Mouse (Mus musculus): ENCODE measurements at regions not wholly inside any gene's neighbourhood (a gene's known extent, or its start where the extent isn't known, plus 50 kb on each side); places are given as distances from the start of the nearest gene placed in this dataset.

DNA sequence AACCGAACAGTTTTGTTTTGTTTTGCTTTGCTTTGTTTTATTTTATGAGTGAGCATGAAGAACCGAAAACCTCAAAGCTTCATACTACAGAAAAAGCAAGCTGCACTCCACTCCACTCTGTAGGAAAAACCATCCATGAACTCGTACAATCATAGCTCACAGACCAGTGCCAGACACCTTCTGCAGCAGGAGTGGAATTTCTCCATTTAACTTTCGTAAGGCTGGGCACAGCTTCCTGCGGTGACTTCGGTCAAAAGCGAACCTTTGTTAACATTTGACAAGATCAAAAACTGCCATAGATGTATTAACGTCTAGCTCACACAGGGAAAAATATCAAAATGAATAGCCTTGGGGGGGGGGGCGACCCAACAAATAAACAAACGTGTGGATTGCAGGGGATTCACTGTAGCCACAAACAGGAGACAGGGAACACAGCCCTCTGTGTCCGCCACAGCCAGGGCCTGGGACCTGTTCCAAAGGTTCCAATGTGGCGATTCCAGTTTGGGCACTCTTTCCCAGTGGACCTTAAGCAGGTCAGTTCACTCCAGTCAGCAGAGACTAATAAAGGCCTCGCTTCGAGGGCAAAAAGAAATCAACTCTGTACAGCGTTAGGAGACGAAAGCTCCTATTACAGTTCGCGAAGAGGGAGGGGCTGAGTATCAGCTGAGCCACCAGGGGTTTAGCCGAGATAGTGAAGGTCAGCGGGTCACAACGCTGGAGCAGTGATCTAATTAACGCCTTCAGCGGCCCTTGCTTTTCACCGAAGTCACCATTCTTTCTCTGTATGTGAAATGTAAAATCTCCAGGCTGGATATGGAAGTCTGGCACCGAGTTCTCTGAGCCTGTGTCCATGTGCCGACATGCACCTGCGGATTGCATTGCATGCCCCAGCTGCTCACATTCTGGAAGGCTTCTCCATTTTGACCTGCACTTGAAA lies 135.4 kb upstream of the Ankrd55 start:
- Histone ChIP-seq H3K4me3 (ENCODE audit: low read depth, low read length) (peak overlapping the region; percentile 2), H3K27ac (ENCODE audit: insufficient read depth, low read depth, low read length) (no peak overlapping the region), H3K36me3 (ENCODE audit: control insufficient read depth, insufficient read depth, low read length) (no peaks in the 10 kb centered on the region)

GRCm38 (mm10) chr13:112153681-112154127 lies 134.5 kb upstream of the Ankrd55 start:
- H3K36me3 ChIP-seq (ENCODE audit: control insufficient read depth, insufficient read depth, low read length), result no peaks in the 10 kb centered on the region
- WGBS, result 11% methylated on average over 4 of the region's 4 CpGs
- no peak overlapping the region for H3K27ac ChIP-seq (ENCODE audit: insufficient read depth, low read depth, low read length)

More for the DNA sequence above, 135.4 kb upstream of the Ankrd55 start:
- no peak for TF ChIP-seq POLR2A (IDR thresholded peaks at IDR 0.05; ENCODE audit: low read depth, low read length)
- peaks cover 10% of the 10 kb centered on the region; the same call in 1 of the 2 replicates for H3K4me1 ChIP-seq (ENCODE audit: control insufficient read depth, insufficient read depth, insufficient read length, low read length)
- WGBS, result 23% methylated on average over 27 of the region's 27 CpGs
- no peaks in the 10 kb centered on the region for H3K27me3 ChIP-seq (ENCODE audit: control insufficient read depth, insufficient read depth, low read length)

GRCm38 (mm10) chr13:112159430-112160172 lies 128.7 kb upstream of the Ankrd55 start:
- WGBS, result 76% methylated on average over 9 of the region's 9 CpGs
- TF ChIP-seq CTCF (IDR thresholded peaks at IDR 0.05; ENCODE audit: extremely low read depth, insufficient read length, insufficient replicate concordance, low read depth, low read length) (no peak), POLR2A (IDR thresholded peaks at IDR 0.05; ENCODE audit: low read depth, low read length) (no peak)
- Histone ChIP-seq H3K4me1 (ENCODE audit: control insufficient read depth, insufficient read depth, insufficient read length, low read length) (no peaks in the 10 kb centered on the region), H3K27ac (ENCODE audit: insufficient read depth, low read depth, low read length) (no peak overlapping the region), H3K27me3 (ENCODE audit: control insufficient read depth, insufficient read depth, low read length) (no peaks in the 10 kb centered on the region), H3K4me3 (ENCODE audit: low read depth, low read length) (no peak overlapping the region), H3K36me3 (ENCODE audit: control insufficient read depth, insufficient read depth, low read length) (no peaks in the 10 kb centered on the region)

More at GRCm38 (mm10) chr13:112153681-112154127, 134.5 kb upstream of the Ankrd55 start:
- Histone ChIP-seq H3K27me3 (ENCODE audit: control insufficient read depth, insufficient read depth, low read length) (no peaks in the 10 kb centered on the region), H3K4me3 (ENCODE audit: low read depth, low read length) (no peak overlapping the region), H3K4me1 (ENCODE audit: control insufficient read depth, insufficient read depth, insufficient read length, low read length) (peaks cover 10% of the 10 kb centered on the region; the same call in 1 of the 2 replicates)
- TF ChIP-seq CTCF (IDR thresholded peaks at IDR 0.05; ENCODE audit: extremely low read depth, insufficient read length, insufficient replicate concordance, low read depth, low read length) (no peak), POLR2A (IDR thresholded peaks at IDR 0.05; ENCODE audit: low read depth, low read length) (no peak)

DNA sequence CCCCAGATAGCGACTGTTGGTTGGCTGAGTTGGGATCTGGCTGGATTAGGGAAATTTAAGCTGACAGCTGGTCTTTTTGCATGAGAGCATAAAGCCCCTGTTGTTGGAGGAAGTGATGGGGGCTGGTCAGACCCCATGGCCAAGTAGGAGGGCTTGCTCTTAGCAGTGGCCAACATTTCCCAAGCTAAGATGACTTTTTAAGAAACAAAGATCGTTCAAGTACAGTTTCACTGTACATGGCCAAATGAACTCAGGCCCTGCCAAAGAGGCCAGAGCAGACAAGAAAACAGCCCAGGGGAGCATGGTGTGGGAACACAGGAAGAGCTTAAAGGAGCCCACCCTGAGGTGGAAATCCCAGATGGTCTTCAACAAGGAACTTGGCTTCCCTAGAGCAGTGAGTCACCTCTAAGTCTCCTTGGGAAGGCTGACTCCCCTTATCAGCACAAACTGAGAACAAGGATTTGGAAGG lies 128.0 kb upstream of the Ankrd55 start:
- TF ChIP-seq CTCF (IDR thresholded peaks at IDR 0.05; ENCODE audit: extremely low read depth, insufficient read length, insufficient replicate concordance, low read depth, low read length) (no peak), POLR2A (IDR thresholded peaks at IDR 0.05; ENCODE audit: low read depth, low read length) (no peak)
- Histone ChIP-seq H3K27me3 (ENCODE audit: control insufficient read depth, insufficient read depth, low read length) (no peaks in the 10 kb centered on the region), H3K4me1 (ENCODE audit: control insufficient read depth, insufficient read depth, insufficient read length, low read length) (no peaks in the 10 kb centered on the region), H3K27ac (ENCODE audit: insufficient read depth, low read depth, low read length) (no peak overlapping the region), H3K4me3 (ENCODE audit: low read depth, low read length) (no peak overlapping the region), H3K36me3 (ENCODE audit: control insufficient read depth, insufficient read depth, low read length) (no peaks in the 10 kb centered on the region)
- 77% methylated on average over 2 of the region's 2 CpGs for WGBS

GRCm38 (mm10) chr13:112160726-112161125 lies 127.5 kb upstream of the Ankrd55 start:
- Histone ChIP-seq H3K27me3 (ENCODE audit: control insufficient read depth, insufficient read depth, low read length) (no peaks in the 10 kb centered on the region), H3K36me3 (ENCODE audit: control insufficient read depth, insufficient read depth, low read length) (no peaks in the 10 kb centered on the region), H3K27ac (ENCODE audit: insufficient read depth, low read depth, low read length) (no peak overlapping the region), H3K4me1 (ENCODE audit: control insufficient read depth, insufficient read depth, insufficient read length, low read length) (no peaks in the 10 kb centered on the region), H3K4me3 (ENCODE audit: low read depth, low read length) (no peak overlapping the region)
- WGBS, result 85% methylated on average over 2 of the region's 2 CpGs
- TF ChIP-seq POLR2A (IDR thresholded peaks at IDR 0.05; ENCODE audit: low read depth, low read length), result no peak
- no peak for TF ChIP-seq CTCF (IDR thresholded peaks at IDR 0.05; ENCODE audit: extremely low read depth, insufficient read length, insufficient replicate concordance, low read depth, low read length)

- Histone ChIP-seq H3K36me3 (ENCODE audit: control insufficient read depth, insufficient read depth, low read length) (no peaks in the 10 kb centered on the region), H3K27me3 (ENCODE audit: control insufficient read depth, insufficient read depth, low read length) (no peaks in the 10 kb centered on the region), H3K4me1 (ENCODE audit: control insufficient read depth, insufficient read depth, insufficient read length, low read length) (no peaks in the 10 kb centered on the region), H3K4me3 (ENCODE audit: low read depth, low read length) (no peak overlapping the region), H3K27ac (ENCODE audit: insufficient read depth, low read depth, low read length) (no peak overlapping the region)
- TF ChIP-seq CTCF (IDR thresholded peaks at IDR 0.05; ENCODE audit: extremely low read depth, insufficient read length, insufficient replicate concordance, low read depth, low read length) (no peak), POLR2A (IDR thresholded peaks at IDR 0.05; ENCODE audit: low read depth, low read length) (no peak)
- WGBS, result 70% methylated on average over 2 of the region's 2 CpGs
Measured at GRCm38 (mm10) chr13:112161886-112162285, 126.4 kb upstream of the Ankrd55 start.

GRCm38 (mm10) chr13:112165921-112166320 lies 122.3 kb upstream of the Ankrd55 start:
- 58% methylated on average over 2 of the region's 2 CpGs for WGBS
- Histone ChIP-seq H3K27me3 (ENCODE audit: control insufficient read depth, insufficient read depth, low read length) (no peaks in the 10 kb centered on the region), H3K4me3 (ENCODE audit: low read depth, low read length) (no peak overlapping the region), H3K27ac (ENCODE audit: insufficient read depth, low read depth, low read length) (no peak overlapping the region), H3K4me1 (ENCODE audit: control insufficient read depth, insufficient read depth, insufficient read length, low read length) (no peaks in the 10 kb centered on the region), H3K36me3 (ENCODE audit: control insufficient read depth, insufficient read depth, low read length) (no peaks in the 10 kb centered on the region)
- no peak for TF ChIP-seq POLR2A (IDR thresholded peaks at IDR 0.05; ENCODE audit: low read depth, low read length)
- TF ChIP-seq CTCF (IDR thresholded peaks at IDR 0.05; ENCODE audit: extremely low read depth, insufficient read length, insufficient replicate concordance, low read depth, low read length), result no peak

Data from small intestine, adult 2 months (tissue).